ENCODE assay signal across 13 mouse cellular contexts in genomic region chr7:75550791-75551336, GRCm38 (mm10).
"Had no signal": no experiment of that assay in that cellular context is flagged by ENCODE, and none has a peak within 500 bp of the region (broad histone marks: within the 10 kb centered on the region; RNA-seq: fewer than 3 reads in every experiment).

No protein-coding gene starts in this region.

- DNase-seq: kidney, adult 2 months; kidney, postnatal 14 days; lung, postnatal 14 days; right cerebral cortex, postnatal 14 days; thymus, postnatal 36 days had no signal

- H3K4me2 ChIP-seq: kidney, embryonic 15.5 days; liver, embryonic 12.5 days; midbrain, embryonic 11.5 days; midbrain, embryonic 15.5 days; neural tube, embryonic 12.5 days had no signal

- H3K9ac ChIP-seq: kidney, embryonic 15.5 days; liver, embryonic 12.5 days; midbrain, embryonic 15.5 days; neural tube, embryonic 12.5 days had no signal

- H3K9me3 ChIP-seq: kidney, embryonic 15.5 days; limb, embryonic 10.5 days; liver, embryonic 12.5 days; megakaryocyte, embryonic 14.5 days; midbrain, embryonic 15.5 days; neural tube, embryonic 12.5 days had no signal

- H3K27me3 ChIP-seq: kidney, embryonic 15.5 days; liver, embryonic 12.5 days; megakaryocyte, embryonic 14.5 days; midbrain, embryonic 15.5 days; neural tube, embryonic 12.5 days had no signal

- H3K4me3 ChIP-seq: kidney, embryonic 15.5 days; left cerebral cortex, adult 2 months; limb, embryonic 10.5 days; liver, embryonic 12.5 days; megakaryocyte, embryonic 14.5 days; midbrain, embryonic 15.5 days; neural tube, embryonic 12.5 days had no signal

- ATAC-seq: liver, embryonic 12.5 days; midbrain, embryonic 15.5 days had no signal

- H3K36me3 ChIP-seq: liver, embryonic 12.5 days; midbrain, embryonic 15.5 days had no signal

- H3K27ac ChIP-seq: kidney, embryonic 15.5 days; left cerebral cortex, adult 2 months; limb, embryonic 10.5 days; liver, embryonic 12.5 days; midbrain, embryonic 15.5 days; neural tube, embryonic 12.5 days had no signal

- H3K4me1 ChIP-seq: limb, embryonic 10.5 days; midbrain, embryonic 15.5 days; neural tube, embryonic 12.5 days had no signal
